Mouse (Mus musculus): ENCODE measurements around the gene Stk32b. TPM values are rescaled to one million over a fixed set of nuclear protein-coding genes. Genes with fewer than 3 reads are reported as not detected.

Stk32b gene
- polyA plus RNA-seq (2014; fragmentation: Nextera tagmentation; extraction: Ambion mirVana) = 1.6 and 2.4 TPM in 2 replicates

DNA sequence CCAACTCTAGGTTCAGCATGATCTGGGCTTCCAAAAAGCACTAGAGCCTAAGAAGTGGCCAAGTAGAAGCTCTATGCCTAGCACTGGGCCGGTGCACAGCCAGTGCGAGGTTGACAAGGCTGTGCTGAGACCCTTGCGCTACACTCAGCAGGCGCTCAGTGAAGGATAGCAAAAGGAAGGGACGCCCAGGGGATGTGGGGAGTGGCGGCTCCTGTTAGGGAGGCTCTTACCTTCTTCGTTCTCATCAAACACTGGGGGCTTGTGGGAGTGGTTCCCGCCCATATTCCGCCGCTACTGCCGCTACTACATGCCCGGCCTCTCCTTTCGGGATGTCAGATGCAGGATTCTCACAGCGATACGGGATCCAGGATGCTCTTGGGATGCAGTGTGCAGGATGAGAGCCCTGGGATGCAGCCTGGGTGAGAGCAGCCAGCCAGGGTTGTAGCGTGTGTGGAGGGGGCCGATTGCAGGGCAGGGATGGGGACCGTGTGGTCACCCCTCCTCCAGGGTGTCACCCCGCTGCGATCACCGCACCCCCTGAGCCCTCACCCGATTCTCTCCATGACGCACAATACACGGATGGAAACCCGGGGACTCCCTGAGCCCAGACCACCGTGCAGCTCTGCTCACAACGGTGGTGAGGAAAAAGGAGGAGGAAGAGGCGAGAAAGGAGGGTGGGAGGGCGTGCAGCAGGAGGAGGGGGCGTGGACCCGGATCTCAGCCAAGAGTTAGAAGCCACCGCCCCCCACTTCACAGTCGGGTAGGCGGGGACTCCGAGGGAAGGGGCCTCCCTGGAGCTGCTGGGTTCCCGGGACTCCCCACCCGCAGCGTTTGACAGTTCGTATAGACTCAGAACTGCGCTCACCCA is at the start of gene Stk32b:
TSS of gene Stk32b (minus strand) at position 667 of the 868 bp plus-strand sequence.
- ATAC-seq (replicated peaks; ENCODE audit: insufficient number of reproducible peaks, low FRiP score, low TSS enrichment, low read depth) (peak; percentile 87), DNase-seq (ENCODE audit: low spot score) (peak; percentile 81)
- Histone ChIP-seq H3K9me3 (replicated peaks; ENCODE audit: control insufficient read depth, low read length) (no peaks in the 10 kb centered on the region), H3K36me3 (replicated peaks; ENCODE audit: control insufficient read depth, insufficient read depth, low read depth, low read length) (no peaks in the 10 kb centered on the region), H3K4me2 (ENCODE audit: low read depth, low read length) (peak within 1 kb of the TSS; percentile 70), H3K27ac (replicated peaks; ENCODE audit: low read depth, low read length) (no peak within 1 kb of the TSS), H3K27me3 (ENCODE audit: control insufficient read depth, insufficient read depth, low read length) (peaks cover 15% of the 10 kb centered on the region), H3K4me3 (ENCODE audit: low read depth, low read length) (peak within 1 kb of the TSS; percentile 45), H3K4me1 (ENCODE audit: control insufficient read depth, insufficient read depth, low read length) (peaks cover 2% of the 10 kb centered on the region; the same call in 1 of the 2 replicates), H3K9ac (replicated peaks; ENCODE audit: low read length) (peak within 1 kb of the TSS; percentile 56)
- WGBS = under 1% methylated on average over 39 of the region's 40 CpGs

DNA sequence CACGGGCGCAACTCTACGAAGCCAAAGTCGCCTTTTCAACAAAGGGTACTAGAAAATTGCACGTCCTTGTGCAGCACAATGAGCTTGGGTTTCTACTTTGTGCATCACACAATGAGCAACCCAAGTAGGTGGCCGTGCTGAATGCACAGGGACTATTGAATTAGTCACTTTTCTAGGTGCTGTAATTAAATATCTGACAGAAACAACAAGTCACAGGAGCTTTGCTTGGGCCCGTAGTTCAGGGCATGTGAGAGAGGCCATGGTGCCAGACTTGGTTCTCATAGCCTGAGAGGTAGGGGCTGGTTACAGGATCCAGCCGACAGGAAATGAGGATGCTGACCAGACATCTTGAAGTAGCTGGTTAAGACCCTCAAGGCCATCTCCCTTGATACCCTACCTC is 48.9 kb upstream of the Stk32b start:
- 62% methylated on average over 8 of the region's 8 CpGs for WGBS
- Histone ChIP-seq H3K9me3 (replicated peaks; ENCODE audit: control insufficient read depth, low read length) (no peaks in the 10 kb centered on the region), H3K36me3 (replicated peaks; ENCODE audit: control insufficient read depth, insufficient read depth, low read depth, low read length) (no peaks in the 10 kb centered on the region), H3K4me1 (ENCODE audit: control insufficient read depth, insufficient read depth, low read length) (no peaks in the 10 kb centered on the region; the same call in 1 of the 2 replicates), H3K27me3 (ENCODE audit: control insufficient read depth, insufficient read depth, low read length) (no peaks in the 10 kb centered on the region), H3K4me2 (ENCODE audit: low read depth, low read length) (no peak overlapping the region), H3K9ac (replicated peaks; ENCODE audit: low read length) (no peak overlapping the region), H3K27ac (replicated peaks; ENCODE audit: low read depth, low read length) (no peak overlapping the region), H3K4me3 (ENCODE audit: low read depth, low read length) (no peak overlapping the region)
- ATAC-seq (replicated peaks; ENCODE audit: insufficient number of reproducible peaks, low FRiP score, low TSS enrichment, low read depth) (no peak), DNase-seq (ENCODE audit: low spot score) (no peak)

DNA sequence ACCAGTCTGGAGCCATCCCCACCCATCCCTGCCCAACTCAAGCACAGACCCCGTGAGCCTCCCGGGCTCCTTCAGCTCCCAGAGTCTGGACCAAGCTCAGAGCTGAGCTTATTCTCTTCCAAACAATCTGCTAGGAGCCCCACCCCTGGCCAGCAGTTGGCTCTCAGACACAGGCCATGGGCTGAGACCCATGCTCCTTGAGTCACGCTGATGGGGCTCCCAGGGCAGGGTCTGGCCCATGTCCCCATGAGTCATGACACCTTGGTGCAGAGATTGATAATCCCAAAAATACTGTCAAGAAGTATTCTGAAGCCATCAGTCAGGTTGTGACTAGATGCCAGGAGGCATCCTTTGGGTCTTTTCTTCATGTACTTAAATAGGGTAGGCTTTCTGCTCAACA is 45.1 kb upstream of the Stk32b start:
- H3K27me3 ChIP-seq (ENCODE audit: control insufficient read depth, insufficient read depth, low read length) = no peaks in the 10 kb centered on the region
- H3K4me1 ChIP-seq (ENCODE audit: control insufficient read depth, insufficient read depth, low read length) = no peaks in the 10 kb centered on the region
- H3K27ac ChIP-seq (replicated peaks; ENCODE audit: low read depth, low read length) = no peak overlapping the region
- no peak for ATAC-seq (replicated peaks; ENCODE audit: insufficient number of reproducible peaks, low FRiP score, low TSS enrichment, low read depth)
- no peak overlapping the region for H3K4me3 ChIP-seq (ENCODE audit: low read depth, low read length)
- DNase-seq (ENCODE audit: low spot score) = no peak
- no peaks in the 10 kb centered on the region for H3K9me3 ChIP-seq (replicated peaks; ENCODE audit: control insufficient read depth, low read length)
- WGBS = 87% methylated on average over 3 of the region's 3 CpGs
- no peaks in the 10 kb centered on the region for H3K36me3 ChIP-seq (replicated peaks; ENCODE audit: control insufficient read depth, insufficient read depth, low read depth, low read length)
- H3K4me2 ChIP-seq (ENCODE audit: low read depth, low read length) = no peak overlapping the region
- H3K9ac ChIP-seq (replicated peaks; ENCODE audit: low read length) = no peak overlapping the region

DNA sequence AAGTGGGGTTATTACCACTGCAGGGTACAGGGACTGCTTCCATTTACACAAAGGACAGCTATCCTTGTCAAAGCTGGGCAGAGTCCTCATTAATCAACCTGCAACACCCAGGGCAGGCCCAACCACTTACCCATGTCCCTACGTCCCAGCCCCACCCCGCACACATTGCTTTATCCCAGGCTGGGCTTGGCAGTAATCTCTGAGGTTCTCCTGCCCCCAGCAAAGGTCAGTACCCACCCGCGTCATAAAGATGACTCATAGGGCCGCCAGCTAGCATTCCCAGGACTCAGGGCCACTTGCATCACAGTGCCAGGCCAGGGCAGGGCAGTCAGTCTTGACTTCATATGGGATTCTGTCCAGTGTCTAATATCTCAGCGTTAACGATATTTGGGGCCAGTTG is 36.4 kb upstream of the Stk32b start:
- no peaks in the 10 kb centered on the region for H3K27me3 ChIP-seq (ENCODE audit: control insufficient read depth, insufficient read depth, low read length)
- ATAC-seq (replicated peaks; ENCODE audit: insufficient number of reproducible peaks, low FRiP score, low TSS enrichment, low read depth) = no peak
- H3K27ac ChIP-seq (replicated peaks; ENCODE audit: low read depth, low read length) = no peak overlapping the region
- 84% methylated on average over 7 of the region's 7 CpGs for WGBS
- no peaks in the 10 kb centered on the region; the same call in 1 of the 2 replicates for H3K4me1 ChIP-seq (ENCODE audit: control insufficient read depth, insufficient read depth, low read length)
- no peak overlapping the region for H3K4me3 ChIP-seq (ENCODE audit: low read depth, low read length)
- H3K9me3 ChIP-seq (replicated peaks; ENCODE audit: control insufficient read depth, low read length) = no peaks in the 10 kb centered on the region
- DNase-seq (ENCODE audit: low spot score) = no peak
- H3K4me2 ChIP-seq (ENCODE audit: low read depth, low read length) = no peak overlapping the region
- no peak overlapping the region for H3K9ac ChIP-seq (replicated peaks; ENCODE audit: low read length)
- H3K36me3 ChIP-seq (replicated peaks; ENCODE audit: control insufficient read depth, insufficient read depth, low read depth, low read length) = no peaks in the 10 kb centered on the region

DNA sequence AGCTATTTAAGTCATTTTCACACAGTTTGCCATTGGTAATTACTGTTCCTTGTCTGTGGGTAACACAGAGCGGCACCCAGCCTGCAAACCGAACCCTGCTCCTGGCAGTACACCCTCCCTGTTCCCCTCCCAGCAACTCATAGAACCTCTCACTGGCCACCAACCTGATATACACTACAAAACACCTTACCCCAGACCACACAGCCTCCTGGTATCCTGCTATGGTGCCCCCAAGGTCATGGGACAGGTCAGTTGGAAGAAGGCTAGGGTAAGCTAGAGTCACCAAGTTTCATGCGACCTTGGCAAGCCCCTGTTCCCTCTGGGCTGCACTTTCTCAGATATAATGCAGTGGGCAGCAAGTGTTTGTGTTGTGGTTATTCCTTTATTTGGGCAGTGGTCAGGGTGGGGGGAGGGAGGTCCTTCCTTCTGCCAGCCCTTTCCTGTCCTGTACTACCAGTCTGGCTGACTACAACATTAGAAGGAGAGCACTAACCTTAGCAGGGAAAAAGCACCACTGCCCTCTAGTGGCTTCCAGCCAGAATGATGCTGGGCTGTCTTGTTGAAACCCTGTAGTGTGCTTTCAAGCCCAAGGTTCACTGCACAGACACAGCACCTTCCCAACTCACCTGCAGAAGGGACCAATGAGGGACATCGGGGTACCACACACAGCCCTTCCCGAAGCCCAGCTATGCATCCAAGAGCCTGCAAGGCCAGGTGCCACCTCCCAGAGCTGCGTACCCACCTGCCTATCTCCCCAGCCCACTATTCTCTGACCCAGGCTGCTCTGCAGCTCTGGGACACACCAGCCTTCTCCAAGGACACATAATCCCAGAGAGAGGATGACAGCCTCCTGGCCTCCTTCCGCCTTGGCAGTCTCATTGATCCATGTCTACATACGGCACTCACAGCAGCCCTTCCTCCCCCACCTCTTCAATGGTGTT is 35.3 kb upstream of the Stk32b start:
- H3K9ac ChIP-seq (replicated peaks; ENCODE audit: low read length) = no peak overlapping the region
- no peaks in the 10 kb centered on the region for H3K27me3 ChIP-seq (ENCODE audit: control insufficient read depth, insufficient read depth, low read length)
- WGBS = 58% methylated on average over 8 of the region's 8 CpGs
- ATAC-seq (replicated peaks; ENCODE audit: insufficient number of reproducible peaks, low FRiP score, low TSS enrichment, low read depth) = peak; percentile 45
- DNase-seq (ENCODE audit: low spot score) = peak; percentile 88
- H3K4me2 ChIP-seq (ENCODE audit: low read depth, low read length) = no peak overlapping the region
- H3K36me3 ChIP-seq (replicated peaks; ENCODE audit: control insufficient read depth, insufficient read depth, low read depth, low read length) = no peaks in the 10 kb centered on the region
- no peak overlapping the region for H3K4me3 ChIP-seq (ENCODE audit: low read depth, low read length)
- H3K4me1 ChIP-seq (ENCODE audit: control insufficient read depth, insufficient read depth, low read length) = no peaks in the 10 kb centered on the region; the same call in 1 of the 2 replicates
- H3K27ac ChIP-seq (replicated peaks; ENCODE audit: low read depth, low read length) = no peak overlapping the region
- H3K9me3 ChIP-seq (replicated peaks; ENCODE audit: control insufficient read depth, low read length) = no peaks in the 10 kb centered on the region

DNA sequence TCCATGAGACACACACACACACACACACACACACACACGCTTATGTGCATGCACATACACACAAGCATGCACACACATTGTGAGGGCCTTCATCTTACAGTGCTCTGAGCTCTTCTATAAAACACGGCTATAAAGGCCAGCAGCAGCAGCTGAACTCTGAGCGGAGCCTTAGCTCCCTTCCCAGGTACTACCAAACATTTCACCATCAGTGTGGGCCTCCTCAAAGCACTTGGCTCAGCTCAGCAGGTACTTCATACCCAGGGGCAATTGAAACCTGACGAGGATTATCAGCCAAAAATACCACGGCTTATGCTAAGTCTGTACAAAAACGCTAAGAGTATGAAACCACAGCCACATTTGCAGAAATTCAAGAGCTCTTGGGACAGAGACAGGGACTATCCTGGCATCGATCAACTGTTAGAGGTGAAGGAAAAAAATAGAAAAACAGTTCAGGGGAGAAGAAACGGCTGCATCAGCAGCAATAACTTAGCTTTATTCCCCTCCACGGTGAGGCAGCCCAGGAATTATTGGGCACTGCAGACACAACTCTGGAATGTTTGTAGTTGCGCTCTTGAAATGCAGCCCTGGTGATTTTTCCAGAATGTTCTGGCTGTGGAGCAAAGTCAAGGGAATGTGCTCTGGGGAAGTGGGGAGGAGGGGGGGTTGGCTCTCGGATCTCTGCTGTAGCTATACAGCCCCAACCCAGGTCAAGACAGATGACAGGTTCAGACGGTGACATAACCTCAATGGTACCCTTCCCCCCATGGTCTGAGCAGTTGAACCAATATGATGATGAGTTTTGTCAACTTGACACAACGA is 27.1 kb upstream of the Stk32b start:
- Histone ChIP-seq H3K4me3 (ENCODE audit: low read depth, low read length) (no peak overlapping the region), H3K9ac (replicated peaks; ENCODE audit: low read length) (no peak overlapping the region), H3K36me3 (replicated peaks; ENCODE audit: control insufficient read depth, insufficient read depth, low read depth, low read length) (no peaks in the 10 kb centered on the region), H3K4me1 (ENCODE audit: control insufficient read depth, insufficient read depth, low read length) (no peaks in the 10 kb centered on the region), H3K27ac (replicated peaks; ENCODE audit: low read depth, low read length) (no peak overlapping the region), H3K27me3 (ENCODE audit: control insufficient read depth, insufficient read depth, low read length) (no peaks in the 10 kb centered on the region), H3K9me3 (replicated peaks; ENCODE audit: control insufficient read depth, low read length) (no peaks in the 10 kb centered on the region), H3K4me2 (ENCODE audit: low read depth, low read length) (no peak overlapping the region)
- WGBS = 79% methylated on average over 13 of the region's 13 CpGs
- no peak for DNase-seq (ENCODE audit: low spot score)
- no peak for ATAC-seq (replicated peaks; ENCODE audit: insufficient number of reproducible peaks, low FRiP score, low TSS enrichment, low read depth)

DNA sequence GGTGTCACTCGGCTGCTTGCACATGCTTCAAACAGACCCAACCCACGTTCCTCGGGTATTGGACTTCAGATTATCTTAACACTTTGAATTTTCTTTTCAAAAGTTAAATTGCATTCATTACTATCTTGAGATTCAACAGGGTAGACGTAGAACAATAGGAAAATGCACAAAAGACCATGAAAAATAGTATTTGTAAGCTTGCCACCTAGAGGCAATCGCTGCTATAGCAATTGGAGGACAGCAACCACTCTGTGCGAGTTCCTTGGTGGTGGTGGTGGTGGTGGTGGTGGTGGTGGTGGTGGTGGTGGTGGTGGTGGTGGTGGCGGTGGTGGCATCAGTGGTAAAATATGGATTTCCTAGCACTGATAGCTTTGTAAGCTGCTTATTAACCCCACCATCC is 19.2 kb upstream of the Stk32b start:
- Histone ChIP-seq H3K4me2 (ENCODE audit: low read depth, low read length) (no peak overlapping the region), H3K4me3 (ENCODE audit: low read depth, low read length) (no peak overlapping the region), H3K27me3 (ENCODE audit: control insufficient read depth, insufficient read depth, low read length) (no peaks in the 10 kb centered on the region; the same call in 1 of the 2 replicates), H3K27ac (replicated peaks; ENCODE audit: low read depth, low read length) (no peak overlapping the region), H3K36me3 (replicated peaks; ENCODE audit: control insufficient read depth, insufficient read depth, low read depth, low read length) (no peaks in the 10 kb centered on the region), H3K4me1 (ENCODE audit: control insufficient read depth, insufficient read depth, low read length) (no peaks in the 10 kb centered on the region), H3K9ac (replicated peaks; ENCODE audit: low read length) (no peak overlapping the region), H3K9me3 (replicated peaks; ENCODE audit: control insufficient read depth, low read length) (no peaks in the 10 kb centered on the region)
- WGBS = 63% methylated on average over 7 of the region's 7 CpGs
- ATAC-seq (replicated peaks; ENCODE audit: insufficient number of reproducible peaks, low FRiP score, low TSS enrichment, low read depth) = no peak
- DNase-seq (ENCODE audit: low spot score) = no peak

Data from embryonic facial prominence, embryonic 11.5 days (tissue).